Mouse (Mus musculus) megakaryocyte, adult 5-6 weeks (primary cell): ENCODE measurements at regions not wholly inside any gene's neighbourhood (a gene's known extent, or its start where the extent isn't known, plus 50 kb on each side); places are given as distances from the start of the nearest gene placed in this dataset.
"Not testable (repeated sequence)": the region's sequence is repeated elsewhere in the genome, so short reads cannot be mapped to it uniquely, and the experiment has no call there.

Experiments
- ATAC-seq: 2 replicates; pipeline ENCODE4 v1.8.0; 2016; ENCODE audit warnings: mild to moderate bottlenecking, inconsistent platforms; ENCODE audit not compliant: poor library complexity, severe bottlenecking

DNA sequence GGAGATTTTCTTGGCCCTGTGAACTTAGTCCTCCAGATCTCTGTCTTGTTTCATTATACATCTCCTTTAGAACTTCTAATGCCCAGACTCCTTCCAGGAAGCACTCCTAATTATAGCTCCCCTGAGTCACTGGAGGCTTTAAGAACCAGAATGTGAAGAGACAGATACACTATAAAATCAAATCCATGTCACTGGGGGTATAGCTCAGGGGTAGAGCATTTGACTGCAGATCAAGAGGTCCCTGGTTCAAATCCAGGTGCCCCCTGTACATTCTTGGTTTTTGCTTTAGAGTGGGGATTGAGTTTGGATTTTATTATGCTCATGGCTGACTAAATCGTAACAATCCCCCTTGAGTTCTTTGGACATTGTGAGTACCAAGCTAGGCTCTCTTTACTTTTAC, 62.4 kb upstream of the Acpp start:
- ATAC-seq, result no peak

- ATAC-seq, result not testable (repeated sequence)
Observed at GRCm38 (mm10) chr9:104398484-104398883, 60.9 kb upstream of the Acpp start.

GRCm38 (mm10) chr9:104387805-104388204, 50.3 kb upstream of the Acpp start:
- ATAC-seq, result no peak
